Mouse (Mus musculus): ENCODE measurements around the gene Pla2g1b. TPM values are rescaled to one million over a fixed set of nuclear protein-coding genes. Genes with fewer than 3 reads are reported as not detected.
A peak's percentile ranks its signal among the peaks of the same experiment; 100 is the strongest.
"Not testable (repeated sequence)": the region's sequence is repeated elsewhere in the genome, so short reads cannot be mapped to it uniquely, and the experiment has no call there.

Gene Pla2g1b
- total RNA-seq, 2 experiments from 2014 or later = not detected

GRCm38 (mm10) chr5:115498307-115499240 lies 32.5 kb downstream of the Pla2g1b start:
- intact Hi-C loops (cut with DNase I) = no loop called here
- no peak for DNase-seq

DNA sequence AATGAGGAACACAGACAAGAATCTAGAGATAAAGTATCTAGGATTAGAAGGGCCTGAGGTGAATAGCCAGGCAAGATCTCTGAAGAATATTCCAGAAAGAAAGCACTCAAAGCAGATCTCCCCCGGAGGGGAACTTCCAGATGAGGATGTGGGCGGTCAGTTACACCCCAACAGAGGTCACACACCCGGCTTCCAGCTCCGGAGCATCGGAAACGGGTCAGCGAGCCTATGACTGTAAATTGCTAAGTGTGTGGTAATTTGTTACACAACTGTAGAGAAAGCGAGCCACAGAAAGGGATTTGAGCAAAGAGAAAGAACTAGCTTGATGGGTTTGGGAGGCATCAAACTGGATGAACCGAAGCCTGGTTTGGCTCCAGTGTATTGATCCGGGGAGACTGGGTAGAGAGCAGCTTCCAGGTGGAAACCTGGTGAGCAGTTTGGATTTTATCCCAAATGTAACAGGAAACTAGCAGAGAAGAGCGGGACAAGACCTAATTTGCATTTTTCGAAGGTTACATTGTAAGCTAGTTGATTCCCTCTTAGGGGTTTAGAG lies 34.4 kb downstream of the Pla2g1b start:
- DNase-seq = no peak
- intact Hi-C loops (cut with DNase I) = no loop called here

- intact Hi-C loops (cut with DNase I) = no loop called here
- DNase-seq = no peak
These were observed 37.0 kb downstream of the Pla2g1b start for GRCm38 (mm10) chr5:115503035-115503434.

- not testable (repeated sequence) for DNase-seq
- intact Hi-C loops (cut with DNase I) = loop anchor here (1.0 kb wide), 2 partner anchors 33 to 52 kb away; no protein-coding TSS in a partner anchor
These were observed 39.6 kb downstream of the Pla2g1b start for GRCm38 (mm10) chr5:115505617-115506016.

DNA sequence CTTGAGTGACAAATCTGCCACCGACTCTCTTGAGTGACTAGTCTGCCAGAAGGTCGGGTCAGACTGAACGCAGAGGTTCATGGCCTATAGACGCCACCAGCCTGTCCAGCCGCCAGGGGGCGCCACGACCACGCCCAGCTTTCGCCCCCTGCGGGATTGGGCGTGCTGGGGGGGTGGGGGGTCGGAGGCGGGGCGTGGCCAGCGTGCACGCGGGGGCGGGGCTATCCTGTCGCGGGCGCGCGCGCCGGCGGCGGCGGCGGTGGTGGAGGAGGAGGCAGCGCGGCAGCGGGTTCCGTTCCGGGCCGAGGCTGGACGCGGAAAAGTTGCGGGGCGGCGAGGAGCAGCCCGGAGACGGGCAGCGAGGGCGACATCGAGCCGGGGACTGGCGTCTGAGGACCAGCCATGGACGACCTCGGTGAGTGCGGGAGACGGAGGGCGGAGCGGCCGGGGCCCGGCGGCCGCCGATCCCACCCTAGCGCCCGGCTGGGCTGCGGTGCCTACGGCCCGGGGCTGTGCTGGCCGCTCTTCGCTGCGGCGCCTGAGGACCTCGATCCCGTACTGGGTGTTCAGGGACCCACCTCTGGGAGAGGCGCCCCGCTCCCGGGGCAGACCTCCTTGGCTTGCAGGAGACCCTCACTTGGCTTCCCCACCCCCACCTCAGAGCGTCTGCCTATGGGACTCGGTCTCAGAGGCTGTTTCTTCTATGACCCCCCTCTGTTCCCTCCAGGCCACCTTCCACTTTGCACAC lies 40.6 kb downstream of the Pla2g1b start, which contains the start of gene Pxn:
Pxn (plus strand) TSS at position 223 of the 748 bp plus-strand sequence.
- DNase-seq = peak; percentile 98 to 99
- intact Hi-C loops (cut with DNase I) = loop anchor here (1.0 kb wide), 2 partner anchors 32 to 51 kb away; no protein-coding TSS in a partner anchor

GRCm38 (mm10) chr5:115507267-115507980 lies 41.4 kb downstream of the Pla2g1b start:
- DNase-seq = no peak
- intact Hi-C loops (cut with DNase I) = no loop called here

GRCm38 (mm10) chr5:115507981-115508858 lies 42.2 kb downstream of the Pla2g1b start:
- intact Hi-C loops (cut with DNase I) = no loop called here
- DNase-seq = peak; percentile 64 to 70

GRCm38 (mm10) chr5:115508859-115509147 lies 42.7 kb downstream of the Pla2g1b start:
- intact Hi-C loops (cut with DNase I) = no loop called here
- peak; percentile 61 to 63 for DNase-seq

- intact Hi-C loops (cut with DNase I) = no loop called here
- peak; percentile 46 to 63 for DNase-seq
These were observed 43.3 kb downstream of the Pla2g1b start for GRCm38 (mm10) chr5:115509321-115509761.

DNA sequence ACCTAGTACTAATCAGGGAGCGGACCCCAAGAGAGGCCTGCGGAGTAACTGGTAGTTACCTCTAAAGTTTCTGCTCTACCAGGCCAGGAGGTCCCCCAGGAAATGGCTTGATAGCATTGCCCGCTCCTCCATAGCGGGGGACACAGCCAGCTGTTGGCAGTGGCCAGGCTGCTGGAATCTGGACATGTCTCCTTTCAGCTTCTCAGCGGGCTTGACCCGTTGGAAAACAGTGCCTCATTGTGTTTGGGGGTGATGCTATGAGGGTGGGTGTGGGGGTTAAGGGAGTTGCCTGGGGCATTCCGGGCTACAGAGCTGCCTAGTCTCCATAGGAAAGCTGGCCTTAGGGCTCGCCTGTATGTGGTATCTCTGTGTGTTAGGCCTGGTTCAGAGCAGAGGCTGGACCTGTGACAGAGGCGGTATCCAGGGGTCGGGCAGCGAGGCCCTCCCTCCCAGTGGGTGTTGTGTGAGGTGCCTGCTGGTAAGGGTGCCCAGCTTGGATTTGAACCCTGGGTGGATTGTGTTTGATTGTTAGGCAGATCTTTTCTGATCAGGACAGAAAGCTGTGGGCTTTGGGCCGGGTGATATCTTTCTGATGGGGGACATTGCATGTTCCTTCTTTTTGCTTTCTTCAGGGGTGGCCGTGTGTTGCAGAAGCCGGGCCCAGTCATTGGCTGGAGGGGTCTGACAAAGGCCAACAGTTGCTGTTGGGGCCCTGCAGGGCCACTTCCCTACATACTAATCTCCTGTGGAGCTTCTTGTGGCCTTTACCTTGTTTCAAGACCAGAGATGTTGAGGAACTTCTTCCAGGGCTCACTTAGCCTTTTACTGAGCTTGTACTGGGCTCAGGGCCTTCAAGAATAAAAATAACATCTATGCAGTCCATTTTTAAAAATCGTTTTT lies 44.0 kb downstream of the Pla2g1b start:
- intact Hi-C loops (cut with DNase I) = no loop called here
- peak in 1 of 2 experiments; percentile 50 for DNase-seq

DNA sequence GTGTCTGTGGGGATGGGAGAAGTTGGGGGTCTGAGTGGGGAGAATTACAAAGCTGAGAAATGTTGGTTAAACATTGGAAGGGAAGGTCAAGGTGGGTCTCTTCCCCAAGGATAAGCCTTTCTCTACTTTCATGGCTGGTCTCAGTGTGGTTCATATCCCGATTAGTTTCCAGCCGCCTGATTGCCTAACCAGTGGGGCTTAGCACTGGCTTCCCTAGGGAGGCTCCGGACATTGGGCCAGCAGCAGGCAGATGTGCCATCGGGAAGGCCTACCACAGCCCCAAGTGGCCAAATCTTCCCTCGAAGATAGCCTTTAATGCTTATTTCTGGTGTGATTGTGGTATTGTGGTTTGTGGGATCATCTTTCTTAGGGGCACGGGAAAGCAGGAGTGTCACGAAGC lies 46.3 kb downstream of the Pla2g1b start:
- no peak for DNase-seq
- intact Hi-C loops (cut with DNase I) = no loop called here

DNA sequence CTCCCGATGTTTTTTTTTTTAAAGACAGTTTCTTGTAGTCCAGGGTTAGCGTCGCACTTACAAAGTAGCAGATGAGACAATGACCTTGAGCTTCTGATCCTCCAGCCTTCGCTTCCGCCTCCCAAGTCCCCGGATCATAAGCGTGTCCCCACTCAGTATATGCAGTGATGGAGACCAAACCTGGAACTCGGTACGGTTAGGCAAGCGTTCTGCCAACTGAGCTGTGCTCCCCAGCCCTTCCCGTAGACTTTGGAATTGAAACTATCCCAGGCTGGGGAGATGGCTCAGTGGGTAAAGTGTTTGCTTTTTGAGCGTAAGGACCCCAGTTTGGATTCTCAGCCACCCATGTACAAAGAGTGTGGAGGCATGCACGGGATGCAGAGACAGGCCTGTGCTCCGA lies 47.2 kb downstream of the Pla2g1b start:
- no peak for DNase-seq
- intact Hi-C loops (cut with DNase I) = no loop called here

GRCm38 (mm10) chr5:115513721-115514120 lies 47.7 kb downstream of the Pla2g1b start:
- no peak for DNase-seq
- intact Hi-C loops (cut with DNase I) = no loop called here

DNA sequence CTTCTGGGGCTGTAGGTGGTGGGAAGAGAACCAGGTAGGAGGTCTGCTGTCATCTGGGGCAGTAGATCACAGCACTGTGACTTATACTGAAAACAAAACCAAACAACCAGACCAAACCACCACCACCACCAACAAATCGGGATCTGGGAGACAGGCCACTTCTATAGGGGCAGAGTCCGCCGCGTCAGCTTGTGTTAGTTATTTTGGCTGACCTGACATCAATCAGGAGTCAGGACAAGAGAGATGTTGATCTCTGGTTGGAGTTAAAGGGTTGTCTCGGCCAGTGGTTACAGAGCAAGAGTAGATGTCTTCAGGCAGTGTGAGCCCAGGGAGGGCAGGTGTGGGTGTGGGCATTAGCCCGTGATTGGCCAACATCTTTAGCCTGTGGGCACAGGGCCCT lies 48.3 kb downstream of the Pla2g1b start:
- DNase-seq = no peak
- intact Hi-C loops (cut with DNase I) = no loop called here

DNA sequence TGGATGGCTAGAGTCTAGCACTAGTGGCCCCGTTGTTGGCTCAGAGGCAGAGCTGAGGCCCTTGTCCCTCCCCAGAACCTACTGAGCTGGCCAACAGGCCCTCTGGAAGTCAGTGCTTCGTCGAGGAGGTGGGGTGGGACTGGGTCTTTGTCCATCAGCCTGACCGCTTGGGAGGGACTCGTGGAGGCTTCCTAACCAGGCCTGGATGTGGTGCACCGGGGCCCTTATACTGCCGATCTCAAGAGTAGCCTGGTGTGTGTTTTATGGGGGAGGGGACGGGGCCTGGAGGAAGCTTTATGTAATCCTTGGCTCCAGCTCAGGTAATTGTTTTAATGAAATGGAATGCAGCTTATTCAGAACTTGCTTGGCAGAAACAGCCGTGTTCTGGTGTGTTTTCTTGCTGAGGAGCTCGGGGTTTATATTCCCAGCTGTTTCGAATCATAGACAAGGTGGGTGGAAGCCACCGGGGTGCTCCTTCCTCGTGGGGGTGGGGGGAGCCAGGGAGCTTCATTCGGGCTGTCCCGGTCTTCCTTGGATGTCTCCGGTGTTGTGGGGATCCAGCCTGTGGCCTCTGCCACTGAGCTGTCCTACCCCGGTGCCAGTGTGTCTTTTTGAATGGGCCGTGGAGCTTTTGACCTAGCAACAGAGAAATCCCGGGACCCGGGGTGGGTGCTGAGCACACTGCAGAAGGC lies 49.0 kb downstream of the Pla2g1b start:
- peak; percentile 73 to 78 for DNase-seq
- intact Hi-C loops (cut with DNase I) = no loop called here

GRCm38 (mm10) chr5:115516081-115516907 lies 50.2 kb downstream of the Pla2g1b start:
- peak; percentile 55 to 63 for DNase-seq
- intact Hi-C loops (cut with DNase I) = no loop called here

DNA sequence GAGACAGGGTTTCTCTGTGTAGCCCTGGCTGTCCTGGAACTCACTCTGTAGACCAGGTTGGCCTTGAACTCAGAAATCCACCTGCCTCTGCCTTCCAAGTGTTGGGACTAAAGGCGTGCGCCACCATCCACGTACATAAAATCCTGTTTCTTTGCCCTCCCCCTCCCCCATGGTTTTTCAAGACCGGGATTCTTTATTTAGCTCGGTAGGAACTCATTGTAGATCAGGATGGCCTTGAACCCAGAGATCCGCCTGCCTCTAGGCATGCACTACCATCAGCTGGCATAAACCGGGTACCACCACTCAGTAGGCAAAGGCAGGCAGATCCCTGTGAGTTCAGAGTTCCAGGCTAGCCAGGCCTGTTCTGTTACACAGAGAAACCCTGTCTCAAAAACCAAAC lies 50.8 kb downstream of the Pla2g1b start:
- no peak for DNase-seq
- intact Hi-C loops (cut with DNase I) = no loop called here
